Mouse (Mus musculus) lung, postnatal 0 days (tissue): ENCODE measurements around the gene Pcnx2.

ENCODE experiments used
- CTCF ChIP-seq: IDR thresholded peaks from 2 replicates; pipeline ENCODE4 v1.5.1; 2016; ENCODE audit warnings: antibody characterized with exemption, mild to moderate bottlenecking
- EP300 ChIP-seq: IDR thresholded peaks from 2 replicates; pipeline ENCODE4 v1.6.1; 2016; ENCODE audit warnings: antibody characterized with exemption, mild to moderate bottlenecking, control low read depth

DNA sequence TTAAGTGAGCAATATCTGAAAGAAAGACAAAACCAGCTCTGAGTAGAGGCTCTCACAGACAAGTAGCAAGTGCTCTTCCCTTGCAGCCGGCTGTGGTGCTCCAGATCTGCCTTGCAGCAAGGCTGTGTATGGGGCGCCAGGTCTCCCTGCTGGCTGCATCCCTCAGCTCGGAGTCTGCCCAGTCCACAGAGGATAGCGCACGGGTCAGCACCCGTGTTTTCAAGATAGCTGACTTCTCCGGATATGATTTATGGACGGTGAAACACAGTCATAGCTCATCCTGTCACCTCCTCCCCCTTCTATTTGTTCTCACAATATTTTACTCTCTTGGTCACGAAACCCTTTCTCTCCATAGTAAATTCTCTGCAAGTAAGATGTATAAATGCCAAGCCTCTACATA, 79.3 kb downstream of the Pcnx2 start:
- TF ChIP-seq CTCF, result no peak
- TF ChIP-seq EP300, result no peak
